Mouse (Mus musculus) heart, postnatal 0 days (tissue): ENCODE results near the gene Swap70. TPM values are rescaled to one million over a fixed set of nuclear protein-coding genes. Genes with fewer than 3 reads are reported as not detected.
A peak's percentile ranks its signal among the peaks of the same experiment; 100 is the strongest.

Source experiments
- ATAC-seq: fragments of 200-750 bp; cut with Nextera tagmentation; 2 replicates; pipeline ENCODE4 v1.8.0; 2017; ENCODE audit warnings: low read depth, moderate number of reproducible peaks, moderate library complexity; ENCODE audit not compliant: insufficient read depth
- DNase-seq: peaks from one replicate; pipeline ENCODE4 v3.0.0-alpha.2; 2016; ENCODE audit warnings: low spot score
- H3K27ac ChIP-seq: fragments of 300-500 bp; sonication (generic); 2 replicates; pipeline ENCODE4 v1.5.1; 2014; ENCODE audit warnings: low read depth, mild to moderate bottlenecking
- H3K27me3 ChIP-seq: fragments of 300-500 bp; sonication (generic); 2 replicates; pipeline ENCODE4 v1.6.1; 2014; ENCODE audit warnings: low read length, mixed read lengths; ENCODE audit not compliant: control insufficient read depth, insufficient read depth
- H3K36me3 ChIP-seq: fragments of 300-500 bp; sonication (generic); replicated peaks from 2 replicates; pipeline ENCODE4 v1.6.1; 2014; ENCODE audit warnings: low read length, mixed read lengths; ENCODE audit not compliant: control insufficient read depth, insufficient read depth
- H3K4me1 ChIP-seq: fragments of 300-500 bp; sonication (generic); 2 replicates; pipeline ENCODE4 v1.6.1; 2014; ENCODE audit warnings: antibody characterized with exemption; ENCODE audit not compliant: control insufficient read depth, insufficient read depth
- H3K4me2 ChIP-seq: fragments of 300-500 bp; sonication (generic); 2 replicates; pipeline ENCODE4 v1.6.1; 2014; ENCODE audit warnings: low read depth, mild to moderate bottlenecking, low read length, moderate library complexity
- H3K4me3 ChIP-seq: fragments of 300-500 bp; sonication (generic); 2 replicates; pipeline ENCODE4 v1.5.1; 2014; ENCODE audit warnings: low read depth, low read length
- H3K9ac ChIP-seq: fragments of 300-500 bp; sonication (generic); replicated peaks from 2 replicates; pipeline ENCODE4 v1.6.1; 2014; ENCODE audit warnings: low read depth, low read length, mixed read lengths
- H3K9me3 ChIP-seq: fragments of 300-500 bp; sonication (generic); replicated peaks from 2 replicates; pipeline ENCODE4 v1.6.1; 2016; ENCODE audit warnings: low read length; ENCODE audit not compliant: control insufficient read depth
- CTCF ChIP-seq: IDR thresholded peaks from 2 replicates; pipeline ENCODE4 v1.5.1; 2016; ENCODE audit warnings: antibody characterized with exemption, control low read depth, low read depth
- EP300 ChIP-seq: IDR thresholded peaks from 2 replicates; pipeline ENCODE4 v1.6.1; 2016; ENCODE audit warnings: antibody characterized with exemption, low read depth
- WGBS: fragments of 180-500 bp; shearing (Covaris S2); extraction: QIAGEN DNeasy Blood & Tissue Kit; methylation state at CpG from one replicate; pipeline ENCODE4 v1.1.7; 2014; 5-methylcytosine and 5-hydroxymethylcytosine counted together
- polyA plus RNA-seq: library from polyadenylated mRNA; unstranded; fragments of >200 nt; fragmentation: Nextera tagmentation; extraction: Ambion mirVana; gene quantifications from 2 replicates; pipeline ENCODE4 v1.2.1, GENCODE M21; 2015
- total RNA-seq: library from RNA; depleted of rRNA; stranded (reverse); fragments of >200 nt; gene quantifications from 2 replicates; pipeline ENCODE4 v1.2.3, GENCODE M21; 2014; ENCODE audit warnings: low replicate concordance

Swap70 gene
- total and polyA plus RNA-seq, 2 experiments from 2014 or later: 12.9 to 16.9 TPM

DNA sequence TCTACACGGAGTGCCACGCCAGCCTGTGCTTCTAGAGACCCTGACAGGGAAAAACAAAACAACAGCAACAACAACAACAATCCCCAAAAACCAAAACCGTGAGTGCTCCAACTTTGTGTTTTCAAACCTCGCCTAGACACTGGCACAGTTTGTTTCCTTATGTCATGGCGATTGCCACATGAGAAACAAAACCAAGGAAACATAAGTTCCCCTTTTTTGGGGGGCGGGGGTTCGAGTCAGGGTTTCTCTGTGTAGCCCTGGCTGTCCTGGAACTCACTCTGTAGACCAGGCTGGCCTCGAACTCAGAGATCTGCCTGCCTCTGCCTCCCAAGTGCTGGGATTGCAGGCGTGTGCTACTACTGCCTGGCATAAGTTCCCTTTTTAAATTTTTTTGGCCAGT, 46.5 kb downstream of the Swap70 start:
- Histone ChIP-seq H3K4me2 (no peak overlapping the region), H3K4me1 (peaks cover 3% of the 10 kb centered on the region; the same call in 1 of the 2 replicates), H3K27me3 (no peaks in the 10 kb centered on the region), H3K4me3 (no peak overlapping the region), H3K27ac (no peak overlapping the region), H3K36me3 (peaks cover 13% of the 10 kb centered on the region), H3K9ac (no peak overlapping the region), H3K9me3 (no peaks in the 10 kb centered on the region)
- ATAC-seq: no peak
- WGBS: 92% methylated on average over 9 of the region's 9 CpGs
- no peak for DNase-seq
- TF ChIP-seq EP300 (no peak), CTCF (no peak)

GRCm38 (mm10) chr7:110268511-110268910, 47.0 kb downstream of the Swap70 start:
- no peak overlapping the region for H3K4me3 ChIP-seq
- TF ChIP-seq CTCF (no peak), EP300 (no peak)
- 70% methylated on average over 4 of the region's 4 CpGs for WGBS
- H3K4me1 ChIP-seq: no peaks in the 10 kb centered on the region
- H3K27me3 ChIP-seq: no peaks in the 10 kb centered on the region
- no peak overlapping the region for H3K4me2 ChIP-seq
- H3K9me3 ChIP-seq: no peaks in the 10 kb centered on the region
- ATAC-seq: no peak
- DNase-seq: no peak
- no peak overlapping the region for H3K27ac ChIP-seq
- peaks cover 18% of the 10 kb centered on the region for H3K36me3 ChIP-seq
- H3K9ac ChIP-seq: no peak overlapping the region

DNA sequence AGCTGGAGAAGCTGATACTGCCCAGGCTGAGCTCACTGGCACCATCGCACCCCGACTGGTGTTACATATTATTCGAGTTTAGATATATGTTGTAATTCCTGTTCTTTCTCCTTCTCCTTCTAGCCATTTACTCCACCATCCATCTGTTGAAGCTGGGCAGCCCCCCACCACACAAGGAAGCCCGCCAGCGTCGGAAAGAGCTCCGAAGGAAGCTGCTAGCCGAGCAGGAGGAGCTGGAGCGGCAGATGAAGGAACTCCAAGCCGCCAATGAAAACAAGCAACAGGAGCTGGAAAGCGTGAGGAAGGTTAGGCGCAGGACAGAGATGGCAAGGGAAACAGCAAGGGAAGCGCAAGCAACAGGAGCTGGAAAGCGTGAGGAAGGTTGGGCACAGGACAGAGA, 48.3 kb downstream of the Swap70 start:
- TF ChIP-seq EP300 (no peak), CTCF (no peak)
- ATAC-seq: no peak
- H3K27me3 ChIP-seq: no peaks in the 10 kb centered on the region
- H3K4me2 ChIP-seq: no peak overlapping the region
- no peaks in the 10 kb centered on the region for H3K4me1 ChIP-seq
- H3K9me3 ChIP-seq: no peaks in the 10 kb centered on the region
- H3K36me3 ChIP-seq: peaks cover 31% of the 10 kb centered on the region
- no peak overlapping the region for H3K27ac ChIP-seq
- no peak overlapping the region for H3K4me3 ChIP-seq
- DNase-seq: no peak
- 72% methylated on average over 14 of the region's 14 CpGs for WGBS
- no peak overlapping the region for H3K9ac ChIP-seq

DNA sequence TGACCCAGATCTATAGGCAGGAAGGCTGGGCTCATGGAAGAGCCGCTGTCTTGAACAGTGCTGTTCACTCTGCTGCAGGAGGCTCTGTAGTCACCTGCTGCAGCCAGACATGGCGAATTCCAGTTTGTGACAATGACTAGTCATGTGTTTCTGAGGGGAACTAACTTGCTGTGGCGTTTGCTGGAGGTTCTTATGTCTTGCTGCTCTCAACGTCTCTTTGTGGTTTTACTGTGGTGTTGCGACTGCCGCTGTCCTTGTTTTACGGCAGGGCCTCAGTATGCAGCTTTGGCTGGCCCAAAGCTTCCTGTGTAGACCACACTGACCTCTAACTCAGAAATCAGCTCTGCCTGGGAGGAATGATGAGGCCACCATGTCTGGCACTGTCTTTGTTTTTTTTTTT, 48.9 kb downstream of the Swap70 start:
- no peak overlapping the region for H3K27ac ChIP-seq
- no peak for TF ChIP-seq EP300
- TF ChIP-seq CTCF: no peak
- 88% methylated on average over 7 of the region's 7 CpGs for WGBS
- H3K9me3 ChIP-seq: no peaks in the 10 kb centered on the region
- no peak overlapping the region for H3K4me2 ChIP-seq
- H3K4me3 ChIP-seq: no peak overlapping the region
- ATAC-seq (no peak), DNase-seq (no peak)
- peaks cover 35% of the 10 kb centered on the region for H3K36me3 ChIP-seq
- no peak overlapping the region for H3K9ac ChIP-seq
- H3K4me1 ChIP-seq: no peaks in the 10 kb centered on the region
- H3K27me3 ChIP-seq: no peaks in the 10 kb centered on the region

DNA sequence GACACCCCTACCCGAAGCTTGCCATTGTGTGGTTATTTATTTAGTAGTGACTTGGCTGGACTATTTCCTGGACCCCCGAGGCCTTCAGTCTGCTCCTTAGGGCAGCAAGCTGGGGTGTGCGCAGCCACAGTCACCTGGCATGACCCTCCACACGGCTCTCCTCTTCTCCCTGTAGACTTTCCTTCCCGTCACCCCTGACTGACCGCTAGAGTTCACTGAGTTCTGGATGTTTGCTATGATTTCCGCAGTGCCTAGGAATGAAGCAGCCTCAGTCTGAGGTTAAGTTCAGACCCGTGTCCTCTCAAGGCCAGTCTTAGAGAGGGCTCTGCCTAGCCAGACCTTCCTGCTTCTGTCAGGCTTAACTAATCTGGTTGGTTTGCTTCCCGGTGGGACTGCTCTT, 50.3 kb downstream of the Swap70 start:
- DNase-seq (no peak), ATAC-seq (no peak)
- Histone ChIP-seq H3K36me3 (peaks cover 46% of the 10 kb centered on the region), H3K27ac (peak overlapping the region; percentile 23; the same call in 1 of the 2 replicates), H3K4me1 (no peaks in the 10 kb centered on the region), H3K4me2 (no peak overlapping the region), H3K27me3 (no peaks in the 10 kb centered on the region), H3K9ac (no peak overlapping the region), H3K9me3 (no peaks in the 10 kb centered on the region), H3K4me3 (no peak overlapping the region)
- 61% methylated on average over 9 of the region's 9 CpGs for WGBS
- TF ChIP-seq CTCF (no peak), EP300 (no peak)

DNA sequence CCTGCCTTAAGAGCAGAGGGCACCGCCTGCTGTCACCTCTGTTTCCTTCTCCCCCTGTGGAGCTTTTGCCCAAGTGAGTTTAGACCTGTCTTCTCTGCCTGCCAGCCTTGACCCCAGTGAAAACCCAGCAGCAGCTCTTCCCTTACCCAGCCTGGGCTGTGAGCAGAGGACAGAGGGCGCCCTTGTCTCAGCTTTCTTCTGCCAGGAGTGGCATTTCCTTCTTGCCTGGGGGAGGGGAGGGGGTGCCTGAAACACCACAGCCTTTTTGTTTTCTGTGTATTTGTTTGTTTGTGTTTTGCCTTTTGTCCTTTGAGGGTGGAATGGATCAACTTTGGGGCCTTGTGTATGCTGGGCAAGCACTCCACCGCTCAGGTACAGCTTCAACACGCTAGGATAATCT, 50.9 kb downstream of the Swap70 start:
- Histone ChIP-seq H3K9me3 (no peaks in the 10 kb centered on the region), H3K4me3 (no peak overlapping the region), H3K4me2 (no peak overlapping the region), H3K4me1 (no peaks in the 10 kb centered on the region), H3K27me3 (no peaks in the 10 kb centered on the region), H3K9ac (no peak overlapping the region), H3K27ac (peak overlapping the region; percentile 23; the same call in 1 of the 2 replicates), H3K36me3 (peaks cover 50% of the 10 kb centered on the region)
- no peak for ATAC-seq
- TF ChIP-seq EP300 (no peak), CTCF (no peak)
- DNase-seq: no peak
- WGBS: 76% methylated on average over 4 of the region's 4 CpGs
